Mouse (Mus musculus) lung, postnatal 0 days (tissue): ENCODE results near the gene Prkch. TPM values are rescaled to one million over a fixed set of nuclear protein-coding genes. Genes with fewer than 3 reads are reported as not detected.

ENCODE experiments used
- ATAC-seq: fragments of 200-750 bp; cut with Nextera tagmentation; 2 replicates; pipeline ENCODE4 v1.8.0; 2017; ENCODE audit warnings: moderate library complexity
- DNase-seq: peaks from one replicate; pipeline ENCODE4 v3.0.0-alpha.2; 2016; ENCODE audit warnings: low spot score
- H3K27ac ChIP-seq: fragments of 300-500 bp; sonication (generic); 2 replicates; pipeline ENCODE4 v1.5.1; 2014; ENCODE audit warnings: antibody characterized with exemption, mild to moderate bottlenecking, low read length, mixed read lengths
- H3K27me3 ChIP-seq: fragments of 300-500 bp; sonication (generic); replicated peaks from 2 replicates; pipeline ENCODE4 v1.6.1; 2014; ENCODE audit warnings: low read length, mixed read lengths; ENCODE audit not compliant: insufficient read depth
- H3K36me3 ChIP-seq: fragments of 300-500 bp; sonication (generic); 2 replicates; pipeline ENCODE4 v1.6.1; 2014; ENCODE audit warnings: low read length, mixed read lengths; ENCODE audit not compliant: insufficient read depth
- H3K4me1 ChIP-seq: fragments of 300-500 bp; sonication (generic); 2 replicates; pipeline ENCODE4 v1.6.1; 2014; ENCODE audit warnings: antibody characterized with exemption, low read depth, low read length, mixed read lengths; ENCODE audit not compliant: insufficient read depth
- H3K4me2 ChIP-seq: fragments of 300-500 bp; sonication (generic); replicated peaks from 2 replicates; pipeline ENCODE4 v1.6.1; 2014; ENCODE audit warnings: low read depth, mild to moderate bottlenecking, low read length, moderate library complexity, mixed read lengths
- H3K4me3 ChIP-seq: fragments of 300-500 bp; sonication (generic); 2 replicates; pipeline ENCODE4 v1.5.1; 2014; ENCODE audit warnings: low read depth, low read length
- H3K9ac ChIP-seq: fragments of 300-500 bp; sonication (generic); replicated peaks from 2 replicates; pipeline ENCODE4 v1.6.1; 2014; ENCODE audit warnings: low read depth, mild to moderate bottlenecking
- H3K9me3 ChIP-seq: fragments of 300-500 bp; sonication (generic); 2 replicates; pipeline ENCODE4 v1.6.1; 2016; ENCODE audit warnings: low read length, mixed read lengths
- CTCF ChIP-seq: IDR thresholded peaks from 2 replicates; pipeline ENCODE4 v1.5.1; 2016; ENCODE audit warnings: antibody characterized with exemption, mild to moderate bottlenecking
- EP300 ChIP-seq: IDR thresholded peaks from 2 replicates; pipeline ENCODE4 v1.6.1; 2016; ENCODE audit warnings: antibody characterized with exemption, mild to moderate bottlenecking, control low read depth
- WGBS: fragments of 180-500 bp; shearing (Covaris S2); extraction: QIAGEN DNeasy Blood & Tissue Kit; methylation state at CpG from one replicate; pipeline ENCODE4 v1.1.7; 2014; 5-methylcytosine and 5-hydroxymethylcytosine counted together
- polyA plus RNA-seq: library from polyadenylated mRNA; unstranded; fragments of >200 nt; fragmentation: Nextera tagmentation; extraction: Ambion mirVana; gene quantifications from 2 replicates; pipeline ENCODE4 v1.2.1, GENCODE M21; 2015

Gene Prkch
- polyA plus RNA-seq, 1 experiment from 2014 or later, result 20.0 TPM

DNA sequence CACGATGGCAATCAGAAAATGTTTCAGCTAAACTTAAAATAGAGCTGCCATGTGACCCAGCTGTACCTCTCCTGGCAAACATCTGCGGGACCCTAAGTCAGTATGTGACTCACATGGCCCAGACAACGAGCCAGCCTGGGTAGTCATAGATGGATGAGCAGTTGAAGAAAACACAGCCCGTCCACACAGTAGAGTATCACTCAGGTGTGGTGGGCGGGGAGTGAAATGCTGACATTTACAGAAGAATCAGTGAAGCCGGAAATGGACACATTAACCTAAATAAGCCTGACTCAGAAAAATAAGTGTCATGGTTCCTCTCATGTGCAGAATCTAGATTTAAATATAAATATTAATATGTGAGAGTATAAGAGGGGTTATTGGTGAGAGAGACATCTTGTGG lies 161.5 kb downstream of the Prkch start:
- WGBS, result 80% methylated on average over 6 of the region's 6 CpGs
- Histone ChIP-seq H3K27ac (no peak overlapping the region), H3K36me3 (no peaks in the 10 kb centered on the region), H3K9me3 (no peaks in the 10 kb centered on the region), H3K9ac (no peak overlapping the region), H3K4me2 (no peak overlapping the region), H3K27me3 (no peaks in the 10 kb centered on the region), H3K4me1 (no peaks in the 10 kb centered on the region), H3K4me3 (no peak overlapping the region)
- DNase-seq (no peak), ATAC-seq (no peak)
- TF ChIP-seq CTCF (no peak), EP300 (no peak)

DNA sequence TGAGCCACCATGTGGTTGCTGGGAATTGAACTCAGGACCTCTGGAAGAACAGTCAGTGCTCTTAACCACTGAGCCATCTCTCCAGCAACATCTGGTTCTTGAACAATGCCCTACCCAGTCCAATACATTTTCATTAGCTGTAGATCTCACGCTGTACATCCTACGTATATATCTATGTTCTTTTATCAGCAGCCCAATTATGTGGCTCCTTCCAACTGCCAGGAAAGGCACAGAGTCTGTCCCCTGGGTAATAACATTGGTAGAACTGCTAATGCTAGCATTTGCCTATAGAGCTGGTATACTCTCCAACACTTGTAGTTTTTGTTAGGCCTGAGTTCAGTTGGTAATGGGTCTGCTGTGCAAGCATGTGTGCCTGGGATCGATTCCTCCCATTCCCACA lies 163.8 kb downstream of the Prkch start:
- Histone ChIP-seq H3K4me2 (no peak overlapping the region), H3K4me1 (no peaks in the 10 kb centered on the region), H3K9me3 (no peaks in the 10 kb centered on the region), H3K4me3 (no peak overlapping the region), H3K27ac (no peak overlapping the region), H3K9ac (no peak overlapping the region), H3K36me3 (no peaks in the 10 kb centered on the region), H3K27me3 (no peaks in the 10 kb centered on the region)
- 94% methylated on average over 3 of the region's 3 CpGs for WGBS
- ATAC-seq (no peak), DNase-seq (no peak)
- no peak for TF ChIP-seq EP300
- TF ChIP-seq CTCF, result no peak

DNA sequence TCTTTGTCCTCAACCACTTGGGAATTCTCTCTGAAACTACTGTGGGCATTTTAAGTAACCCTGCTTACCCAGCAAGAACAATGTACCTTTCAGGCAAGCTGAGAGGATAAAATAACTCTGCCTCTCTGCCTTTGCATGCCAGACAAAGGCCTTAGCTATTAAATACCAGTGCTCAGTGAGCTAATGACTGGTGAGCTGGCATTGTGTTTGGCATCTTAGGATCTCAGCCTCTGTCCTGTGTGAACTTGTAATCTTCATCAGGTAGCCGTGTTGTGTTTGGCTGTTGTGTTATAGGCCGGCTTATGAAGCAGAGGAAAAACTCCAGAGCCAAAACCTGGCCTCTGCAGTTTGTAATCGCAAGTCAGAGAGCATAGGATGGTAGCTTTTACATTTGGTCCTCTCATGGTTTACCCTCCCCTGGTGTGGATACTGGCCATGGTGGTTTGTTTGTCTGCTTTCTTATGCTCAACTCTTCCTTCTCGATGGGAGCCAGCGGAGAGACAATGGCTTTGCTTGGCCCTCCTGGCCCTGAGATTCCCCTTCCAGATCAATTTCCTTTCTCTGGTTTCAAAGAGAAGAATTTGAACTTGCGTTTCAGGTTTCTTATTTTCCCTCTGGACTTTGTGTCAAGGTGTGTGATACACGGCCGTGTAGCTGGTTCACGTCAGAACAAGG lies 170.0 kb downstream of the Prkch start:
- Histone ChIP-seq H3K4me3 (no peak overlapping the region), H3K4me1 (no peaks in the 10 kb centered on the region), H3K27me3 (no peaks in the 10 kb centered on the region), H3K9me3 (no peaks in the 10 kb centered on the region), H3K27ac (no peak overlapping the region), H3K9ac (no peak overlapping the region), H3K4me2 (no peak overlapping the region), H3K36me3 (no peaks in the 10 kb centered on the region)
- WGBS, result 79% methylated on average over 9 of the region's 9 CpGs
- TF ChIP-seq EP300 (no peak), CTCF (no peak)
- ATAC-seq, result no peak
- DNase-seq, result no peak

DNA sequence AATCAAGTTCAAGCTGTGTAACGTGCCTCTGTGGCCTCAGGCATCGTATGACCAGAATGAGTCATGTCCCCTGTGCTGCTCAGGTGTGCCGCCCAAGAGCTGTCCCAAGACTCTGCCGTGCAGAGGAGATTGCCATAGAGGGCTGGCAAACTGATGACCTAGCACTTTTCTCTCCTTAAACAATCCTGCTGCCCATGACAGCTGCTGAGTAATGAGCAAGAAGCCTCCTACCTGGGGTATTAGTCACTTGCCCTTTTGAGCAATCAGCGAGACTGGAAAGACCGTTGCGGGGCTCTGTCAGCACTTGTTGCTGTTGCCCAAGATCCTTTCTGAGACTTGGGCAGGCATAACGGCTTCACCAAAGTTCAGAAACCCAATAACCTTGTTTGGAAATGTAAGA lies 171.1 kb downstream of the Prkch start:
- Histone ChIP-seq H3K4me3 (no peak overlapping the region), H3K9me3 (no peaks in the 10 kb centered on the region), H3K36me3 (no peaks in the 10 kb centered on the region), H3K27me3 (no peaks in the 10 kb centered on the region), H3K4me1 (no peaks in the 10 kb centered on the region), H3K4me2 (no peak overlapping the region), H3K27ac (no peak overlapping the region), H3K9ac (no peak overlapping the region)
- WGBS, result 80% methylated on average over 8 of the region's 8 CpGs
- peak; percentile 46 for DNase-seq
- TF ChIP-seq EP300, result no peak
- no peak for TF ChIP-seq CTCF
- ATAC-seq, result peak; percentile 68

DNA sequence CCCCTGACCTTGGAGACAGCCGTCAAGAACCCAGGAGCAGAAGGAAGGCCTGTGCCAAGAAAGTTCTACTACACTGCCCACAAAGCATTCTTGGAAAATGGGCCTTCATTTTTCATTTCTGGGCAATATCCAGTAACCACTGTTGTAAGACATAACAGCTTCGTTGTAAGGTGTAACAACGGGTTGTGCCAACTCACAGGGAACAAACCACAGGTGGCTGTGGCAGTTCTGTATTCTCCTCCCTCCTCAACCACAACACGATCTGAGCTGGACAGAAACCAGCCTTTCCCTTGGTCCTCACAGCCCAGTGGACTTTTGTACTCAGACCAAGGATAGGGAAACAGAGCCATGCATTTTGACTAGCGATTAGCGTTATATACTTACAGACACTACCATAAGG lies 171.9 kb downstream of the Prkch start:
- ATAC-seq, result no peak
- H3K9ac ChIP-seq, result no peak overlapping the region
- no peaks in the 10 kb centered on the region for H3K4me1 ChIP-seq
- no peaks in the 10 kb centered on the region for H3K36me3 ChIP-seq
- no peaks in the 10 kb centered on the region for H3K27me3 ChIP-seq
- WGBS, result 90% methylated on average over 6 of the region's 6 CpGs
- H3K4me2 ChIP-seq, result no peak overlapping the region
- H3K9me3 ChIP-seq, result no peaks in the 10 kb centered on the region
- no peak overlapping the region for H3K27ac ChIP-seq
- no peak overlapping the region for H3K4me3 ChIP-seq
- no peak for DNase-seq
- TF ChIP-seq CTCF (no peak), EP300 (no peak)

DNA sequence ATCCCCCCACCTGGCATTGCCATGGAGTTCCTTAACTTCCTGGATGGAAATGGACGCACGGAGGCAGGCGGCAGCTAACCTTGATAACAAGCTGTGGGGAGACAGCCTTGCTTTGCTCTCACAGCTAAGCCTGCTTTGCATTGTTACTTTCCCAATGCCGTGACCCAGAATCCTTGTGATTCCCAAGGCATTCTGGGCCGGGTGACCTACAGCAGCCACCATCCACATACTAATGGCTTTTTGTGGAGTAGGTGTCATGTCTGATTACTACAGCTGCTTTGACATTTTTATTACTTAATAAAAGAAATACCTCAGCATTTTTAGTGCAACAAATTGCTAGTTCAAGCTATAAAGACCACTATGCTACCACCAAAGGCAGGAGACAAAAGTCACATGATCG lies 177.4 kb downstream of the Prkch start:
- Histone ChIP-seq H3K9ac (no peak overlapping the region), H3K36me3 (no peaks in the 10 kb centered on the region), H3K4me3 (no peak overlapping the region), H3K4me2 (no peak overlapping the region), H3K4me1 (peaks cover 3% of the 10 kb centered on the region; the same call in 1 of the 2 replicates), H3K9me3 (no peaks in the 10 kb centered on the region), H3K27me3 (no peaks in the 10 kb centered on the region), H3K27ac (no peak overlapping the region)
- DNase-seq (peak; percentile 72), ATAC-seq (peak; percentile 62)
- TF ChIP-seq EP300, result no peak
- no peak for TF ChIP-seq CTCF
- 66% methylated on average over 6 of the region's 6 CpGs for WGBS

DNA sequence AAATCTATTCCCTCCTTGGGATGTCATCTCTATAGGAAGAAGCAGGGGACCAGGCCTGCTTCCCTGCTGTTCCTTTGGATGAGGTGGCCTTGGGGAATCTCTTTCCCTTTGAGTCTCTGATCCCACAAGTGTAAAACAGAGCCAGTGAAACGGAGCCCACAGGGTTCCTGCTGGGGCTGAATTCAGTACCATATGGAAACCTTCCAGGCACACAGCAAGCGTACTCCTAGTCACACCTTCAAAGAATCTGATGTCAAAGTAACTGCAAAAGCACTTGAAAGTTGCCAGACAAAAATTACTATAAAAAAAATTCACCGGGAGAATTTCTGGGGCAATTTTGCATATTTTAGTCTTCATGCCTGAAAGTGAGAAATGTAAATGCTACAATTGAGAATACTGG lies 178.2 kb downstream of the Prkch start:
- no peak overlapping the region for H3K27ac ChIP-seq
- no peak for ATAC-seq

More for the DNA sequence above, 178.2 kb downstream of the Prkch start:
- DNase-seq, result no peak
- Histone ChIP-seq H3K9ac (no peak overlapping the region), H3K4me2 (no peak overlapping the region), H3K4me1 (peaks cover 3% of the 10 kb centered on the region; the same call in 1 of the 2 replicates), H3K9me3 (no peaks in the 10 kb centered on the region), H3K4me3 (no peak overlapping the region), H3K36me3 (no peaks in the 10 kb centered on the region), H3K27me3 (no peaks in the 10 kb centered on the region)
- TF ChIP-seq CTCF (no peak), EP300 (no peak)
- WGBS, result 64% methylated on average over 3 of the region's 3 CpGs
